Mouse (Mus musculus) cortical plate, adult 2 months (tissue): Measurements from ENCODE around the gene Hip1r. TPM values are rescaled to one million over a fixed set of nuclear protein-coding genes. Genes with fewer than 3 reads are reported as not detected.

Source experiments
- H3K27ac ChIP-seq: fragments of 200-500 bp; 2 replicates; pipeline ENCODE4 v1.5.1; 2012; ENCODE audit warnings: low read length, control low read depth, inconsistent platforms; ENCODE audit not compliant: insufficient read depth
- H3K4me1 ChIP-seq: fragments of 200-500 bp; 2 replicates; pipeline ENCODE4 v1.6.1; 2011; ENCODE audit warnings: low read length; ENCODE audit not compliant: control insufficient read depth, insufficient read depth
- H3K4me3 ChIP-seq: fragments of 200-500 bp; 2 replicates; pipeline ENCODE4 v1.5.1; 2011; ENCODE audit warnings: mild to moderate bottlenecking, low read length, control low read depth; ENCODE audit not compliant: insufficient read depth
- CTCF ChIP-seq: fragments of 200-500 bp; IDR thresholded peaks from 2 replicates; pipeline ENCODE4 v1.5.1; 2011; ENCODE audit warnings: mild to moderate bottlenecking, control low read depth, low read length; ENCODE audit not compliant: insufficient read depth; ENCODE audit errors: extremely low read depth
- POLR2A ChIP-seq: fragments of 200-500 bp; IDR thresholded peaks from 2 replicates; pipeline ENCODE4 v1.6.1; 2011; ENCODE audit warnings: mild to moderate bottlenecking, low read length, control low read depth; ENCODE audit not compliant: insufficient read depth; ENCODE audit errors: extremely low read depth
- polyA plus RNA-seq: library from polyadenylated mRNA; depleted of rRNA; stranded (reverse); fragments of >200 nt; gene quantifications from 2 replicates; pipeline ENCODE4 v1.2.3, GENCODE M21; 2012; rRNA removed

Gene Hip1r
- 42.1 and 46.6 TPM in 2 replicates for polyA plus RNA-seq

- TF ChIP-seq CTCF (no peak), POLR2A (0 out of 2 replicates have a peak, but pooled peaks have one; percentile 36)
- peak within 1 kb of the TSS; percentile 80 for H3K4me3 ChIP-seq
- H3K27ac ChIP-seq, result peak within 1 kb of the TSS; percentile 41; the same call in 1 of the 2 replicates
- peaks cover 7% of the 10 kb centered on the region for H3K4me1 ChIP-seq
Observed at GRCm38 (mm10) chr5:123973299-123974178, at the start of gene Hip1r. TSS of gene Hip1r (plus strand) at chr5:123973628.

GRCm38 (mm10) chr5:123927118-123927517 lies 46.3 kb upstream of the Hip1r start, which contains the start of gene Gm43518:
TSS of gene Gm43518 (plus strand) at chr5:123927418.
- Histone ChIP-seq H3K4me1 (0 out of 2 replicates have a peak, but pooled peaks cover 2% of the 10 kb centered on the region), H3K27ac (no peak within 1 kb of the TSS), H3K4me3 (no peak within 1 kb of the TSS)
- no peak for TF ChIP-seq CTCF
- TF ChIP-seq POLR2A, result no peak

GRCm38 (mm10) chr5:123930508-123930989 lies 42.9 kb upstream of the Hip1r start, which contains the start of gene Ccdc62:
TSS of gene Ccdc62 (plus strand) at chr5:123930679.
- peak within 1 kb of the TSS; percentile 65 for H3K4me3 ChIP-seq
- no peak for TF ChIP-seq CTCF
- peak; percentile 95 for TF ChIP-seq POLR2A
- peak within 1 kb of the TSS; percentile 95 for H3K27ac ChIP-seq
- 0 out of 2 replicates have a peak, but pooled peaks cover 2% of the 10 kb centered on the region for H3K4me1 ChIP-seq

GRCm38 (mm10) chr5:123931131-123931530 lies 42.3 kb upstream of the Hip1r start:
- TF ChIP-seq CTCF (no peak), POLR2A (no peak)
- peak overlapping the region; percentile 65 for H3K4me3 ChIP-seq
- no peak overlapping the region for H3K27ac ChIP-seq
- H3K4me1 ChIP-seq, result 0 out of 2 replicates have a peak, but pooled peaks cover 2% of the 10 kb centered on the region

GRCm38 (mm10) chr5:123932927-123933326 lies 40.5 kb upstream of the Hip1r start:
- H3K4me1 ChIP-seq, result peaks cover 2% of the 10 kb centered on the region; the same call in 1 of the 2 replicates
- H3K27ac ChIP-seq, result no peak overlapping the region
- TF ChIP-seq POLR2A, result no peak
- TF ChIP-seq CTCF, result no peak
- H3K4me3 ChIP-seq, result no peak overlapping the region

GRCm38 (mm10) chr5:123933556-123933955 lies 39.9 kb upstream of the Hip1r start:
- TF ChIP-seq POLR2A (no peak), CTCF (no peak)
- Histone ChIP-seq H3K4me1 (peaks cover 2% of the 10 kb centered on the region; the same call in 1 of the 2 replicates), H3K4me3 (no peak overlapping the region)

GRCm38 (mm10) chr5:123933957-123934591 lies 39.4 kb upstream of the Hip1r start:
- peaks cover 2% of the 10 kb centered on the region; the same call in 1 of the 2 replicates for H3K4me1 ChIP-seq
- H3K4me3 ChIP-seq, result no peak overlapping the region
- TF ChIP-seq CTCF (peak; percentile 48), POLR2A (no peak)
- H3K27ac ChIP-seq, result no peak overlapping the region

More at GRCm38 (mm10) chr5:123933556-123933955, 39.9 kb upstream of the Hip1r start:
- H3K27ac ChIP-seq, result no peak overlapping the region

- peaks cover 2% of the 10 kb centered on the region; the same call in 1 of the 2 replicates for H3K4me1 ChIP-seq
- TF ChIP-seq POLR2A (no peak), CTCF (no peak)
- no peak overlapping the region for H3K4me3 ChIP-seq
- no peak overlapping the region for H3K27ac ChIP-seq
Observed at GRCm38 (mm10) chr5:123935931-123936330, 37.5 kb upstream of the Hip1r start.

GRCm38 (mm10) chr5:123938479-123938878 lies 34.9 kb upstream of the Hip1r start:
- no peaks in the 10 kb centered on the region; the same call in 1 of the 2 replicates for H3K4me1 ChIP-seq
- H3K4me3 ChIP-seq, result no peak overlapping the region
- TF ChIP-seq CTCF, result no peak
- TF ChIP-seq POLR2A, result no peak
- H3K27ac ChIP-seq, result no peak overlapping the region

- TF ChIP-seq POLR2A, result no peak
- TF ChIP-seq CTCF, result no peak
- Histone ChIP-seq H3K27ac (no peak overlapping the region), H3K4me1 (no peaks in the 10 kb centered on the region), H3K4me3 (no peak overlapping the region)
Observed at GRCm38 (mm10) chr5:123946546-123946945, 26.9 kb upstream of the Hip1r start.
